Mouse (Mus musculus) stomach, postnatal 0 days (tissue): ENCODE results near the gene Tut7. TPM values are rescaled to one million over a fixed set of nuclear protein-coding genes. Genes with fewer than 3 reads are reported as not detected.
"Not testable (repeated sequence)": the region's sequence is repeated elsewhere in the genome, so short reads cannot be mapped to it uniquely, and the experiment has no call there.

ENCODE experiments used
- ATAC-seq: fragments of 200-750 bp; cut with Nextera tagmentation; 2 replicates; pipeline ENCODE4 v1.8.0; 2017; ENCODE audit not compliant: low FRiP score, low TSS enrichment
- DNase-seq: peaks from one replicate; pipeline ENCODE4 v3.0.0-alpha.2; 2016; ENCODE audit warnings: low spot score
- H3K27ac ChIP-seq: fragments of 300-500 bp; sonication (generic); replicated peaks from 2 replicates; pipeline ENCODE4 v1.5.1; 2014; ENCODE audit warnings: mild to moderate bottlenecking, control low read depth
- H3K27me3 ChIP-seq: fragments of 300-500 bp; sonication (generic); 2 replicates; pipeline ENCODE4 v1.6.1; 2014; ENCODE audit warnings: low read length; ENCODE audit not compliant: control insufficient read depth, insufficient read depth
- H3K36me3 ChIP-seq: fragments of 300-500 bp; sonication (generic); 2 replicates; pipeline ENCODE4 v1.6.1; 2014; ENCODE audit warnings: low read length, mixed read lengths; ENCODE audit not compliant: control insufficient read depth, insufficient read depth
- H3K4me1 ChIP-seq: fragments of 300-500 bp; sonication (generic); replicated peaks from 2 replicates; pipeline ENCODE4 v1.6.1; 2014; ENCODE audit warnings: antibody characterized with exemption; ENCODE audit not compliant: control insufficient read depth, insufficient read depth
- H3K4me2 ChIP-seq: fragments of 300-500 bp; sonication (generic); replicated peaks from 2 replicates; pipeline ENCODE4 v1.6.1; 2014; ENCODE audit warnings: low read depth, mild to moderate bottlenecking, control low read depth, moderate library complexity
- H3K4me3 ChIP-seq: fragments of 300-500 bp; sonication (generic); 2 replicates; pipeline ENCODE4 v1.5.1; 2014; ENCODE audit warnings: low read depth, low read length, control low read depth
- H3K9ac ChIP-seq: fragments of 300-500 bp; sonication (generic); 2 replicates; pipeline ENCODE4 v1.6.1; 2014; ENCODE audit warnings: mild to moderate bottlenecking, low read length, control low read depth, mixed read lengths
- H3K9me3 ChIP-seq: fragments of 300-500 bp; sonication (generic); 2 replicates; pipeline ENCODE4 v1.6.1; 2016; ENCODE audit warnings: low read length; ENCODE audit not compliant: control insufficient read depth
- CTCF ChIP-seq: IDR thresholded peaks from 2 replicates; pipeline ENCODE4 v1.5.1; 2016; ENCODE audit warnings: antibody characterized with exemption, low read depth, mild to moderate bottlenecking, moderate library complexity
- EP300 ChIP-seq: optimal IDR thresholded peaks from 2 replicates; pipeline ENCODE3; 2016; ENCODE audit warnings: antibody characterized with exemption
- WGBS: fragments of 180-500 bp; shearing (Covaris S2); extraction: QIAGEN DNeasy Blood & Tissue Kit; methylation state at CpG from one replicate; pipeline ENCODE4 v1.1.7; 2014; 5-methylcytosine and 5-hydroxymethylcytosine counted together
- polyA plus RNA-seq: library from polyadenylated mRNA; unstranded; fragments of >200 nt; fragmentation: Nextera tagmentation; extraction: Ambion mirVana; gene quantifications from 2 replicates; pipeline ENCODE4 v1.2.1, GENCODE M21; 2015

Tut7 gene
- polyA plus RNA-seq, 1 experiment from 2014 or later, result 31.6 TPM

- Histone ChIP-seq H3K9ac (no peak overlapping the region), H3K9me3 (no peaks in the 10 kb centered on the region), H3K27ac (no peak overlapping the region), H3K36me3 (no peaks in the 10 kb centered on the region), H3K27me3 (no peaks in the 10 kb centered on the region), H3K4me1 (no peaks in the 10 kb centered on the region), H3K4me3 (no peak overlapping the region), H3K4me2 (no peak overlapping the region)
- DNase-seq (no peak), ATAC-seq (no peak)
- WGBS, result 86% methylated on average over 4 of the region's 4 CpGs
- TF ChIP-seq CTCF (no peak), EP300 (no peak)
These were observed 83.5 kb downstream of the Tut7 start for GRCm38 (mm10) chr13:59739397-59739796.

GRCm38 (mm10) chr13:59738455-59738854, 84.5 kb downstream of the Tut7 start:
- H3K9me3 ChIP-seq, result no peaks in the 10 kb centered on the region
- TF ChIP-seq CTCF, result no peak
- TF ChIP-seq EP300, result no peak

GRCm38 (mm10) chr13:59735190-59735589, 87.8 kb downstream of the Tut7 start:
- peak; percentile 74; the same call in 1 of the 2 replicates for ATAC-seq
- H3K36me3 ChIP-seq, result no peaks in the 10 kb centered on the region
- WGBS, result 21% methylated on average over 3 of the region's 3 CpGs
- no peak overlapping the region for H3K4me3 ChIP-seq
- TF ChIP-seq CTCF, result peak; percentile 66
- TF ChIP-seq EP300, result no peak
- no peak overlapping the region for H3K27ac ChIP-seq
- DNase-seq, result peak; percentile 53
- H3K9ac ChIP-seq, result no peak overlapping the region
- H3K27me3 ChIP-seq, result no peaks in the 10 kb centered on the region
- H3K9me3 ChIP-seq, result no peaks in the 10 kb centered on the region
- no peak overlapping the region for H3K4me2 ChIP-seq
- no peaks in the 10 kb centered on the region for H3K4me1 ChIP-seq

More at GRCm38 (mm10) chr13:59738455-59738854, 84.5 kb downstream of the Tut7 start:
- Histone ChIP-seq H3K27me3 (no peaks in the 10 kb centered on the region), H3K9ac (no peak overlapping the region), H3K4me3 (no peak overlapping the region), H3K4me2 (no peak overlapping the region), H3K4me1 (no peaks in the 10 kb centered on the region), H3K27ac (no peak overlapping the region), H3K36me3 (no peaks in the 10 kb centered on the region)
- no peak for DNase-seq
- WGBS, result 84% methylated on average over 2 of the region's 2 CpGs
- ATAC-seq, result no peak

GRCm38 (mm10) chr13:59734347-59734746, 88.6 kb downstream of the Tut7 start:
- not testable (repeated sequence) for H3K4me1 ChIP-seq, H3K9me3 ChIP-seq, H3K27me3 ChIP-seq, H3K4me2 ChIP-seq, ATAC-seq, H3K9ac ChIP-seq, H3K36me3 ChIP-seq, H3K4me3 ChIP-seq, H3K27ac ChIP-seq, DNase-seq
- WGBS, result 13% methylated on average over 6 of the region's 6 CpGs

- no peak for DNase-seq
- H3K27ac ChIP-seq, result no peak overlapping the region
- ATAC-seq, result no peak
- WGBS, result 86% methylated on average over 2 of the region's 4 CpGs
- H3K9ac ChIP-seq, result no peak overlapping the region
- H3K27me3 ChIP-seq, result no peaks in the 10 kb centered on the region
- no peaks in the 10 kb centered on the region for H3K9me3 ChIP-seq
- H3K4me1 ChIP-seq, result no peaks in the 10 kb centered on the region
- TF ChIP-seq EP300 (no peak), CTCF (no peak)
- H3K36me3 ChIP-seq, result no peaks in the 10 kb centered on the region
- H3K4me2 ChIP-seq, result no peak overlapping the region
- no peak overlapping the region for H3K4me3 ChIP-seq
These were observed 89.0 kb downstream of the Tut7 start for GRCm38 (mm10) chr13:59733936-59734335.

- no peaks in the 10 kb centered on the region for H3K27me3 ChIP-seq
- H3K4me2 ChIP-seq, result no peak within 1 kb of the TSS
- DNase-seq (no peak), ATAC-seq (no peak)
- H3K4me3 ChIP-seq, result no peak within 1 kb of the TSS
- no peaks in the 10 kb centered on the region for H3K4me1 ChIP-seq
- H3K36me3 ChIP-seq, result no peaks in the 10 kb centered on the region
- no peaks in the 10 kb centered on the region for H3K9me3 ChIP-seq
- H3K9ac ChIP-seq, result no peak within 1 kb of the TSS
- TF ChIP-seq CTCF (no peak), EP300 (no peak)
- no peak within 1 kb of the TSS for H3K27ac ChIP-seq
- 39% methylated on average over 7 of the region's 7 CpGs for WGBS
These were observed 91.3 kb downstream of the Tut7 start, which contains the start of gene Spata31d1d for GRCm38 (mm10) chr13:59731652-59732051. Spata31d1d (minus strand) TSS chr13:59731752.
